Mouse (Mus musculus): ENCODE measurements around the gene Faah.

Faah gene

GRCm38 (mm10) chr4:116017902-116018746 is at the start of gene Faah:
Gene Faah (minus strand): TSS chr4:116017926.
- no peak for DNase-seq (ENCODE audit: low spot score in 2 of 2)

GRCm38 (mm10) chr4:116063855-116064254 is 46.1 kb upstream of the Faah start:
- no peak for DNase-seq (ENCODE audit: low spot score in 2 of 2)

DNA sequence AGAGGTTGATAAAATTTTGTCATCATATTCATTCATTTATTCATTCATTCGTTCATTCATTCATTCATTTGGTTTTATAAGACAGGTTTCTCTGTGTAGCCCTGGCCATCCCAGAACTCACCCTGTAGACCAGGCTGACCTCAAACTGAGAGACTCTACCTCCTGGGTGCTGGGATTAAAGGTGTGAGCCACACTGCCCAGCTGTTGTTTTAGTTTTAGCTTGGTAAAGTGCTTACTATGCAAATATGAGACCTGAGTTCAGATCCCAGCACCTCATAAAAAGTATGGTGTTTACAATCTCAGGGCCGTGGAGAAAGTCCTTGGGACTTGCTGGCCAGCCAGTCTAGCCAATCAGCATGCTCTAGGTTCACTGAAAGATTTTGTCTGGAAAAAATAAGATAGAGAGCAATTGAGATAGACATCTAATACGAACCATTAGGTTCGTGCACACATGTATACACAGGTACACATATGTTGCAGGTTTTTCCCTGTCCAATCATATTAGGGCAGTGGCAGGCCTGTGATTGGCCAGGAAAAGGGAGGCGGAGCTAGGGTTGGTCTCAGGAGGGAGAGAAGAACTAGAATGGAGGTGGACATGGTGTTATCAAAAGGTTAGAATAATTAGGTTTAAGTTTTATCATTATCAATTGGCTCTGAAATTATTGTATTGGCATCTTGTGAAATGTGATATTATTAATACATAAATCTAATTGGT is 41.4 kb upstream of the Faah start:
- DNase-seq (ENCODE audit: low spot score in 2 of 2) = no peak

DNA sequence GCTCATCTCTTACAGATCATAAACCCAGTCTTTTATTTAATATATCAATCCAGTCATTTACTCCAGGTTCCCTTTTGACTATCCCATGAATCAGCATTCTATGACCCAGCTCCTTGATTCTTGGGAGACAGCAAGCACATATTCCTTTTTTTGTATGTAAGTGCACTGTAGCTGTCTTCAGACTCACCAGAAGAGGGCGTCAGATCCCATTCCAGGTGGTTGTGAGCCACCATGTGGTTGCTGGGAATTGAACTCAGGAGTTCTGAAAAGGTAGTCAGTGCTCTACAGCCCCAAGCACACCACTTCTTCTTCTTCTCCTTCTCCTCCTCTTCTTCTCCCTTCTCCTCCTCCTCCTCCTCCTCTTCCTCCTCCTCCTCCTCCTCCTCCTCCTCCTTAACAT is 39.8 kb upstream of the Faah start:
- DNase-seq (ENCODE audit: low spot score in 2 of 2) = no peak

- peak; percentile 92 to 93 for DNase-seq (ENCODE audit: low spot score in 2 of 2)
Measured at GRCm38 (mm10) chr4:116053399-116053961, 35.8 kb upstream of the Faah start, which contains the start of gene Nsun4. Gene Nsun4 (minus strand): TSS chr4:116053876.

DNA sequence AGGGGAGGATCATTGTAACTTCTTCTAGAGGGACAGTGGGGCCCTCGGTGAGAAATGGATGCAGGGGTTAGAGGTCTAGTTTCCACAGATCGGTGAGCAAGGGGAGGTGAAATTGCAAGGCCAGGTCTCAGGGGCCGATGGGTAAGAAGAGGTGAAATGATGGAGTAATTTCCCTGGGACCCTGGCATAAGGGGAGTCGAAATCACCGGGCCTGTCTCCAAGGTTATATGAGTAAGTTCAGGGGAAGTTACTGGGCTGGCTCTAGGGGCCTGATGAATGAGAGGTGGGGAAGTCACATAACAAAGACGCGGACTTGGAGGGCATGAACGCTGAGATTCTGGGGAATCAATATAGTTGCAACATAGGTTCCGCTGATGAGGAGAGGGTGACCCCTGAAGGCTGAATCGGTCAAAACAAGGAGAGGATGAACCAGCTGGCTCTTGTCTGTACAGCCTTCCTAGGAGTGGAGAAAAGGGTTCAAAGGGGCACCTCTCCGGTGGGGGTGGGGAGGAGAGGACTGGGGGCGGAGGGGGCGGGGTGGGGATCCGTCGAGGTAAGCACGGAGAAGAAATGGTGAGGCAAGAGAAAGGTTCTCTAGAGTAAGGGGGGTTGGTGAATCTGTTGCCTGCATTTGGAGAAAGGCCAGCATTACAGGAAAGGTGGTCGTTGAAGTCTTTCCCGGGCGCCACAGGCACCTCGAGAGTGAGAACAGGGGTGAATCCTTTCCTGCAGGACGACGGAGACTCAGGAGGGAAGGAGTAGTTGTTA is 35.0 kb upstream of the Faah start:
- no peak for DNase-seq (ENCODE audit: low spot score in 2 of 2)

GRCm38 (mm10) chr4:116049211-116049610 is 31.5 kb upstream of the Faah start:
- DNase-seq (ENCODE audit: low spot score in 2 of 2) = no peak

GRCm38 (mm10) chr4:116048130-116048920 is 30.6 kb upstream of the Faah start:
- DNase-seq (ENCODE audit: low spot score in 2 of 2) = no peak

GRCm38 (mm10) chr4:116047681-116048080 is 30.0 kb upstream of the Faah start:
- no peak for DNase-seq (ENCODE audit: low spot score in 2 of 2)

DNA sequence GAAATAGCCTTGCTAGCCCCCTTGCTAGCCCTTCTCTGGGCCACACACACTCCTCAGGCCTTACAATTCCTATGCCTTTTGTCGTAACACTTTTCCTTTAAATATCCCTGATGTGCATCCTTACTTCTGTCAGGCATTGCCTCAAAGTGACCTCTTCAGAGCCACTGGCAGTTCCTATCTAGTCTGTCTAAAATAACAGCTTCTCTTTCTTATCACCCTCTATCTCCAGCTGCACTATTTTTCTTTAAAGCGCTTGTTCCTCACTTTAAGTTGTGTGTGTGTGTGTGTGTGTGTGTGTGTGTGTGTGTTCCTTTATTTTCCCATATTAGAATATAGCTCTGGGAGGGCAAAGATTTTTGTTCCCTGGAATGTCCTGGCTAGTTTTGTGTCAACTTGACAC is 28.9 kb upstream of the Faah start:
- no peak for DNase-seq (ENCODE audit: low spot score in 2 of 2)

- DNase-seq (ENCODE audit: low spot score in 2 of 2) = no peak
Measured at GRCm38 (mm10) chr4:116042186-116042585, 24.5 kb upstream of the Faah start.

DNA sequence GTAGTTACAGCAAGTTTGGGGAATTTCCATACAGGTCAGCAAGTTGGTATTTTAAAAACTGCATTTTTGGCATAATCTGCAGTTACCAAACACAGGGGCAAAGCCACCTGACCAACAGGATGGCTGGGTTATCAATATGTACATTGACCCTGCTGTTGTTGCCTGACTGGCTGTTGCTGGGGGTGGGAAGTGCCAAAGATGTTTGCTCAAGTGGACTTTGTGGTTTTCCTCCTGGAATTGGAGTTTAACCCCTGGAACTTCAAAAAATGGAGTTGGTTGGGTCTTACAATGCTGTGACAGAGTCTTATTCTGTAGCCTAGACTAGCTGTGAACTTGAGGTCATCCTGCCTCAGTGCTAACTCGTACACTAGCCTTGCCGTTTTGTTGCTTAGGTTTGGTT is 22.7 kb upstream of the Faah start:
- DNase-seq (ENCODE audit: low spot score in 2 of 2) = no peak

DNA sequence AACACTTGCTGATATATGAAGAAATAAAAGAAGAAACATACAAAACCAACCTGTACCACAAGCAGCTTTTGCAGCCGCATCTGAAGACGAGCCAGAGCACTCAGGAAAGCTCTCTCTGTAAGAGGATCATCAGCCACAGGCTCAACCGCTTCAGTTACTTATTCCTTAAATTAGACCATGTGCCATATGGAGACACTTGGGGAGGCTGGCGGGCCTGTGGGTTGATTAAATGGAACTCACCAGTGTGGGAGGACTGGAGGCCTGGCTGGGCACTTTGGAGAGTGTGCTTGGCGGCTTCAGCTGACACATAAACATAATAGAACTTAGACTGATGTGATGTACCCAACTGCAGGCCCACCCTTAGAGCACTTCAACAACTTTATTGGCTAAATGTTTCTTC is 15.6 kb upstream of the Faah start:
- DNase-seq (ENCODE audit: low spot score in 2 of 2) = peak; percentile 69 to 70

- no peak for DNase-seq (ENCODE audit: low spot score in 2 of 2)
Measured at GRCm38 (mm10) chr4:116032906-116033305, 15.2 kb upstream of the Faah start.

- DNase-seq (ENCODE audit: low spot score in 2 of 2) = peak; percentile 72 to 78
Measured at GRCm38 (mm10) chr4:116017300-116017901, 325 bp downstream of the Faah start.

DNA sequence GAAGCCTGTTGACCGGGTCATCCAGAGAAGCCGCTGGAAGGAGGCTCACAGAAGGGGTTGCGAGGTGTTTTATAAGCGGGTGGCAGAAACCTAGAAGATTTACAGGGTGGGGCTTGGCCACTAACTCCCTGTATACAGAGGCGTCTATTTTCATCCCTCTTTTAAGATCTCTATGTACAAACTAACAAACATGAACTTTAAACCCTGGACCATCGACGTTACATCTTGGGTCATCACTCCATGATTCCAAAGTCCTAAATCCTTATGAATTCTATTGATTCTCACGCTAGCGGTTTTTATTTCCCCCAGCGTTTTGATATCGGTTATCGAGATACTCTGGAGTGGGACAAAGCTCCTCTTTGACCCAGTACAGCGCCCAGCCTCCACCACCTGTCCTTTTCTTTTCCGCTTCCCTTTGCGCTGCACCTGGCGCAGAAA is 845 bp downstream of the Faah start:
- DNase-seq (ENCODE audit: low spot score in 2 of 2) = no peak

- DNase-seq (ENCODE audit: low spot score in 2 of 2) = peak in 1 of 2 experiments; percentile 19
Measured at GRCm38 (mm10) chr4:116016396-116016795, 1.3 kb downstream of the Faah start.

- peak; percentile 70 to 76 for DNase-seq (ENCODE audit: low spot score in 2 of 2)
Measured at GRCm38 (mm10) chr4:116015996-116016395, 1.7 kb downstream of the Faah start.

- DNase-seq (ENCODE audit: low spot score in 2 of 2) = no peak
Measured at GRCm38 (mm10) chr4:116015502-116015901, 2.2 kb downstream of the Faah start.

- no peak for DNase-seq (ENCODE audit: low spot score in 2 of 2)
Measured at GRCm38 (mm10) chr4:116010186-116010585, 7.5 kb downstream of the Faah start.

- no peak for DNase-seq (ENCODE audit: low spot score in 2 of 2)
Measured at GRCm38 (mm10) chr4:116001206-116001605, 16.5 kb downstream of the Faah start.

Measured in right cerebral cortex, adult 2 months (tissue).